Mouse (Mus musculus) bone marrow, adult 2 months (tissue): ENCODE results near the gene Elf1.

Experiments used
- CTCF ChIP-seq: fragments of 200-500 bp; IDR thresholded peaks from 2 replicates; pipeline ENCODE4 v1.5.1; 2011; ENCODE audit warnings: low read length, control low read depth; ENCODE audit not compliant: control insufficient read depth, insufficient read depth
- POLR2A ChIP-seq: fragments of 200-500 bp; IDR thresholded peaks from 2 replicates; pipeline ENCODE4 v1.6.1; 2011; ENCODE audit warnings: low read depth, mild to moderate bottlenecking, control low read depth, low read length, borderline replicate concordance; ENCODE audit not compliant: control insufficient read depth

GRCm38 (mm10) chr14:79503371-79504075 lies 22.5 kb downstream of the Elf1 start:
- no peak for TF ChIP-seq POLR2A
- no peak for TF ChIP-seq CTCF
